Mouse (Mus musculus): ENCODE data around the gene Med12l.
"Not testable (repeated sequence)": the region's sequence is repeated elsewhere in the genome, so short reads cannot be mapped to it uniquely, and the experiment has no call there.

Med12l gene

GRCm38 (mm10) chr3:59138946-59139468 lies 133.4 kb downstream of the Med12l start:
- no peak for DNase-seq (ENCODE audit: extremely low read depth, insufficient read length, low spot score)

- peak; percentile 23 for DNase-seq (ENCODE audit: extremely low read depth, insufficient read length, low spot score)
Measured at GRCm38 (mm10) chr3:59139651-59140051, 134.0 kb downstream of the Med12l start.

- no peak for DNase-seq (ENCODE audit: extremely low read depth, insufficient read length, low spot score)
Measured at GRCm38 (mm10) chr3:59140115-59140514, 134.5 kb downstream of the Med12l start.

- not testable (repeated sequence) for DNase-seq (ENCODE audit: extremely low read depth, insufficient read length, low spot score)
Measured at GRCm38 (mm10) chr3:59140941-59141340, 135.3 kb downstream of the Med12l start.

GRCm38 (mm10) chr3:59141507-59142305 lies 136.1 kb downstream of the Med12l start:
- DNase-seq (ENCODE audit: extremely low read depth, insufficient read length, low spot score): no peak

- DNase-seq (ENCODE audit: extremely low read depth, insufficient read length, low spot score): no peak
Measured at GRCm38 (mm10) chr3:59145194-59145593, 139.6 kb downstream of the Med12l start.

GRCm38 (mm10) chr3:59149646-59150045 lies 144.0 kb downstream of the Med12l start:
- DNase-seq (ENCODE audit: extremely low read depth, insufficient read length, low spot score): no peak

GRCm38 (mm10) chr3:59150624-59151023 lies 145.0 kb downstream of the Med12l start:
- no peak for DNase-seq (ENCODE audit: extremely low read depth, insufficient read length, low spot score)

GRCm38 (mm10) chr3:59153424-59153823 lies 147.8 kb downstream of the Med12l start, which contains the start of gene P2ry14:
TSS of gene P2ry14 (minus strand) at chr3:59153618.
- no peak for DNase-seq (ENCODE audit: extremely low read depth, insufficient read length, low spot score)

GRCm38 (mm10) chr3:59154888-59155287 lies 149.3 kb downstream of the Med12l start:
- DNase-seq (ENCODE audit: extremely low read depth, insufficient read length, low spot score): no peak

GRCm38 (mm10) chr3:59155404-59155803 lies 149.8 kb downstream of the Med12l start:
- no peak for DNase-seq (ENCODE audit: extremely low read depth, insufficient read length, low spot score)

GRCm38 (mm10) chr3:59157048-59157447 lies 151.4 kb downstream of the Med12l start:
- DNase-seq (ENCODE audit: extremely low read depth, insufficient read length, low spot score): no peak

GRCm38 (mm10) chr3:59160465-59160864 lies 154.8 kb downstream of the Med12l start:
- DNase-seq (ENCODE audit: extremely low read depth, insufficient read length, low spot score): no peak

GRCm38 (mm10) chr3:59167417-59168054 lies 161.9 kb downstream of the Med12l start:
- no peak for DNase-seq (ENCODE audit: extremely low read depth, insufficient read length, low spot score)

- DNase-seq (ENCODE audit: extremely low read depth, insufficient read length, low spot score): no peak
Measured at GRCm38 (mm10) chr3:59168476-59168875, 162.9 kb downstream of the Med12l start.

- DNase-seq (ENCODE audit: extremely low read depth, insufficient read length, low spot score): no peak
Measured at GRCm38 (mm10) chr3:59169215-59169614, 163.6 kb downstream of the Med12l start.

GRCm38 (mm10) chr3:59169921-59170627 lies 164.4 kb downstream of the Med12l start:
- DNase-seq (ENCODE audit: extremely low read depth, insufficient read length, low spot score): no peak

- DNase-seq (ENCODE audit: extremely low read depth, insufficient read length, low spot score): no peak
Measured at GRCm38 (mm10) chr3:59174426-59175154, 169.0 kb downstream of the Med12l start.

GRCm38 (mm10) chr3:59175234-59175633 lies 169.6 kb downstream of the Med12l start:
- DNase-seq (ENCODE audit: extremely low read depth, insufficient read length, low spot score): no peak

- no peak for DNase-seq (ENCODE audit: extremely low read depth, insufficient read length, low spot score)
Measured at GRCm38 (mm10) chr3:59176871-59177270, 171.2 kb downstream of the Med12l start.

Data from 3134 (cell line).